Mouse (Mus musculus) right cerebral cortex, postnatal 14 days (tissue): ENCODE measurements around the gene Hist1h3e.
A peak's percentile ranks its signal among the peaks of the same experiment; 100 is the strongest.

Experiments used
- DNase-seq: peaks from one replicate; pipeline ENCODE4 v3.0.0; 2022

Hist1h3e gene

GRCm38 (mm10) chr13:23516822-23517602 is 45.2 kb downstream of the Hist1h3e start:
- peak; percentile 70 for DNase-seq

DNA sequence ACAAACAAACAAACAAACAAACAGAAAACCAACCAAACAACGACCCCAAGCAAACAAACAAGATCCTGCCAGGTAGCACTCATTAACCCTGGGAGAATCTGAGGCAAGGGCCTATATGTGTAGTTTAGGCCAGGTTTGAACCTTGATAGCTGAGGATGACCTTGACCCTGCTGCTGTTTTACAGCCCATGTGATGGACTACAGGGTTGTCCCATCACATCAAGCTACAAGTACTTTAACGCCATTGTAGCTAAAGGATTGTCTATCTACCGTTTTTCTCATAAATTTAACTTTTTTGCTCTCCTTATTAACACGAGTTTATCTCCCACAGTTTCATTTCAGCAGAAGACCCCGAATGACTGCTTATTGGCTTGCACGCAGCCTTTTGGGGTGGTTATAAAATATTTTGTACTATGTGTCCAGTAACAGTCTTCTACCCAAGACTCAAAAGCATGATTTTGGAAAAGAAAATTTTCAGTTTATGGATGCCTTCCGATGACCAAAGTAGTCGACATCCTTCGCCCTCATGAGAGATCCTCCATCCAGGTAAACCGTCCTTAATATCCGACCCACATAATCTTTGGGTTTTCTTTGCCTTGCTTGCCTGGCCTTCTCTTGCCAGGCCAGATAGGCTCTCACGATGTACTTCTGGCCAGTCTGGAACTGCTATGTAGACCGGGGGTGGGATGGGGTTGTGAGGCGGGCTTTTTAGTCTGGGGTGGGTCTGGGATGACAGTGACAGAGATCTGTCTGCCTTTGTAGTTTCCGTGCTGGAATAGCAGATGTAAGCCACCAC is 46.1 kb downstream of the Hist1h3e start:
- no peak for DNase-seq

DNA sequence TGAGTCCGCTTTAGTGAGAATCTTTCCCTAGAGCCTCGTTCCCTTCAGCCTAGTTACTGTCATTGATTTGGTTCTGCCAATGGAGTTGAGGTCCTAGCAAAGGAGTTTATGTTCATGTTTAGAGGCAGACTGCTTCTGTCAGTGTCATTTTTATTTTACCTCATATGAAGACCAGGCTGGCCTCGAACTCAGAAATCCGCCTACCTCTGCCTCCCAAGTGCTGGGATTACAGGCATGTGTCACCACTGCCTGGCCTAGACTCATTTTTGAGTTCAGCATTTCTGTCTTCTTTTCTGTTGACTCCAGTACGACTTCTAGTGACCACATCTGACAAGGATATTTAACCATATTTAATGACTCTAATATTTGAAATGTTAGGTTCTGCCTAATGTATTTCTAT is 46.9 kb downstream of the Hist1h3e start:
- DNase-seq = no peak

DNA sequence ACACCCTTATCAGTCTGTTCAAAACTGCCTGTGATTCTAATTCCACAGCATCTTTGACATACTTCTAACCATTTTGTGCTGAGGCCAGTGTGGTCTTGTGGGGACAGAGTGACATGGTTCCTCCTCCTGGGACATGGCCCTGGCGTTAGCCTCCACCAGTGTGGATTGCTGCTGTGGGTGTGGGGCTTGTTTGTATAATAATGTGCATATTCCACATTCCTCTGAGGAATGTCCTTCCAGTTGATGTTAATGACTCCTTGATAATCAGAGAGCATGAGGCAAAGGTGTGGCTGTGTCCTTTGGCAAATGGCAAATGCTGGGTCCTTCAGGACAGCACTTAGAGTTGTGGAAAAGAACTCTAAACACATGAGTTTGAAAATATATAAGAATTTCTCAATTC is 48.7 kb downstream of the Hist1h3e start:
- no peak for DNase-seq
